Mouse (Mus musculus): ENCODE data around the gene Rabgap1l.

DNA sequence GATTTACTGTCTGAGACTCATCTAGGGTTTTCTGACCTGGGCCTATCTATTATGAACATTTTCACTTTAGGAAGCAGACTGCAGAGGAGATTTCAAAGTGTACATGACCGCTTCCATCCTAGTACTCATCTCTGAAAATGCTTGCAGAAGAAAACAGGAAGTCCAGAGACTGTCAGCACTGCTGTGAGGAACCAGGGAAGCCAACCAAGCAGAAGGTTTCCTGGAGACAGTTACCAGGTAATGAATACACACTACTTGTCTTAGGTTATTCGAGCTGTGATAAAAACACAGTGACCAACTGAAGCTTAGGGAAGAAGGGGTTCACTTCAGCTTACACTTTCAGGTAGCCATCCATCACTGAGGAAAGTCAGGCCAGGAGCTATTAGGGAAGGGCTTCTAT lies 547.1 kb downstream of the Rabgap1l start:
- TF ChIP-seq CTCF (IDR thresholded peaks at IDR 0.05; ENCODE audit: low read depth, low read length) (no peak), POLR2A (IDR thresholded peaks at IDR 0.05; ENCODE audit: insufficient read depth, low read length) (no peak)
